Mouse (Mus musculus): Measurements from ENCODE around the gene Jdp2.

Jdp2 gene

DNA sequence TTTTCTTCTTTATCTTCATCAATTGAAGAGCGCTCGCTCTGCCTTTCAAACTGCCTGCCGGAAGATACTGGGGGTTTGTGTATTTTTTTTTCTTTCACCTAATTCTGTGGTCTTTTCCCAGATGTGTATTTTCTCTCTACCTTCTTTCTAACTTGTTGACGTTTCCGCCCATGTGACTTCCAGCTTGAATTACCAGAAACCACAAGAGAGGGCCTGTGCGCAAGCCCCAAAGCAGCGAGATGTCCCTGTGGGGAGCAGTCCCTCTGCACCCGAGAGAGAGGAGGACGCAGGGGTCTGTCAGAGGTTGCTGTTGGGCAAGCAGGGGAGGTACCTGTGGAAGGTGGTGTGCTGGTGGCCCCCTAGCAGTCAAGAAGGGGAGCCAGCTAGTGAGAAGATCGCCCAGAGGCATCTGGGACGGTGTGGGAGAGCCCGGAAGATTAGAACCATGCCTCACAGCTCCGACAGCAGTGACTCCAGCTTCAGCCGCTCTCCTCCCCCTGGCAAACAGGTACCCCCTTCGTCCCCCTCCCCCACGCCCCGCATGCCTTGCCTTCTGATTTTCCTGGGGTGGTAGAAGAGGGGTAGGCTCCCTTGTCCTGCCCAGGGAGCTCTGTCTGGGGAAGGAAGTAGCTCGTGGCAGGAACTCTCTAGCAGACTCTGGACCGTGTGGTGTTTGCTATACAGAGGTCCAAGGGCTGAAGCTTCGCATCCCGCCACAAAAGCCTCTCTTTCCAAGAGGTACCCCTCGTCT is 87.8 kb downstream of the Jdp2 start, which contains the start of gene Batf:
Batf (plus strand) TSS at position 204 of the 751 bp plus-strand sequence.
- DNase-seq (ENCODE audit: low spot score in 2 of 2), result peak in 1 of 2 experiments; percentile 9

DNA sequence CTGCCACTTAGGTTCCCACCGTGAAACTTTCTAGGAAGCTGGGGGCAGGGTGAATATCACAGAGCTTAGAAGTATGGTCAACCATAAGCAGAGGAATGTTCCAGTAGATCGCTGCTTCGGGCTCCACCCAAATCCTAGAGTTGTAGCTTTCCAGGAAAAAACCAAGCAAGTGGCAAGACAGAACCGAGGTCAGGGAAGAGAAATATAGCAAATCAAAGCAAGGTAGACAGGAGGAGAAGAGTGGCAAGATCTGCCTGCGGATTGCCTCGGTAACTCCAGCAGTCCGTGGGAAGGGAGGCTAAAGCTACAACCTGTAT is 88.3 kb downstream of the Jdp2 start:
- DNase-seq (ENCODE audit: low spot score in 2 of 2), result no peak

DNA sequence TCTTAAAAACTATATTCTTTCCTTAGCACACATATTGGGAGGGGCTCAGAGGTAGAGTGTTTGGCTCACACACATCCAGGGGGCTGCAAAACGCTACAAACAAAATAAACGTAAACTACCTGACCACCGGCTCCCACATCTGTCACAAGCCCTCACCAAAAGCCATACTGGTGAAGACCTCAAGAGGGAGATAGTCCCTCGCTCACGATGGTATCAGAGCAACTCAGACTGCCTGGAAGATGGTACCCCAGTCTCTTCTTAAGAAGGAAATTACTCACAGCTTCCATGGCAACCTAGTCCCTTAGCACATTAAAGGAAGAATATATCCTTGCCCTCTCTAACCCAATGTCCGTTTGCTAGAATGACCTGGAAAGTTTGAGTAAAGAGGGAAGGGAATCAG is 89.0 kb downstream of the Jdp2 start:
- no peak for DNase-seq (ENCODE audit: low spot score in 2 of 2)

All from urinary bladder, postnatal 36 days (tissue).